Mouse (Mus musculus) forebrain, embryonic 15.5 days (tissue): ENCODE data around the gene Mgst3. TPM values are rescaled to one million over a fixed set of nuclear protein-coding genes. Genes with fewer than 3 reads are reported as not detected.
"Not testable (repeated sequence)": the region's sequence is repeated elsewhere in the genome, so short reads cannot be mapped to it uniquely, and the experiment has no call there.

Experiments used
- ATAC-seq: fragments of 200-750 bp; cut with Nextera tagmentation; replicated peaks from 2 replicates; pipeline ENCODE4 v1.8.0; 2017; ENCODE audit warnings: mild to moderate bottlenecking, moderate TSS enrichment, moderate library complexity
- H3K27ac ChIP-seq: fragments of 300-500 bp; sonication (generic); replicated peaks from 2 replicates; pipeline ENCODE4 v1.5.1; 2015; ENCODE audit warnings: mild to moderate bottlenecking, inconsistent platforms
- H3K27me3 ChIP-seq: fragments of 300-500 bp; sonication (generic); 2 replicates; pipeline ENCODE4 v1.6.1; 2015; ENCODE audit warnings: inconsistent platforms
- H3K36me3 ChIP-seq: fragments of 300-500 bp; sonication (generic); 2 replicates; pipeline ENCODE4 v1.6.1; 2015; ENCODE audit warnings: mild to moderate bottlenecking, inconsistent platforms
- H3K4me1 ChIP-seq: fragments of 300-500 bp; sonication (generic); 2 replicates; pipeline ENCODE4 v1.6.1; 2015; ENCODE audit warnings: inconsistent platforms
- H3K4me2 ChIP-seq: fragments of 300-500 bp; sonication (generic); replicated peaks from 2 replicates; pipeline ENCODE4 v1.6.1; 2015; ENCODE audit warnings: mild to moderate bottlenecking, inconsistent platforms
- H3K4me3 ChIP-seq: fragments of 300-500 bp; sonication (generic); 2 replicates; pipeline ENCODE4 v1.5.1; 2015; ENCODE audit warnings: mild to moderate bottlenecking, inconsistent platforms
- H3K9ac ChIP-seq: fragments of 300-500 bp; sonication (generic); replicated peaks from 2 replicates; pipeline ENCODE4 v1.6.1; 2015; ENCODE audit warnings: mild to moderate bottlenecking, inconsistent platforms
- H3K9me3 ChIP-seq: fragments of 300-500 bp; sonication (generic); 2 replicates; pipeline ENCODE4 v1.6.1; 2016; ENCODE audit warnings: inconsistent platforms
- WGBS: fragments of 180-500 bp; shearing (Covaris S2); methylation state at CpG from one replicate; pipeline ENCODE4 v1.1.7; 2015; ENCODE audit warnings: mixed read lengths; 5-methylcytosine and 5-hydroxymethylcytosine counted together
- polyA plus RNA-seq: library from polyadenylated mRNA; unstranded; fragments of >200 nt; fragmentation: Nextera tagmentation; extraction: Ambion mirVana; gene quantifications from 2 replicates; pipeline ENCODE4 v1.2.1, GENCODE M21; 2015

Mgst3 gene
- polyA plus RNA-seq, 1 experiment from 2014 or later = 95.3 TPM

DNA sequence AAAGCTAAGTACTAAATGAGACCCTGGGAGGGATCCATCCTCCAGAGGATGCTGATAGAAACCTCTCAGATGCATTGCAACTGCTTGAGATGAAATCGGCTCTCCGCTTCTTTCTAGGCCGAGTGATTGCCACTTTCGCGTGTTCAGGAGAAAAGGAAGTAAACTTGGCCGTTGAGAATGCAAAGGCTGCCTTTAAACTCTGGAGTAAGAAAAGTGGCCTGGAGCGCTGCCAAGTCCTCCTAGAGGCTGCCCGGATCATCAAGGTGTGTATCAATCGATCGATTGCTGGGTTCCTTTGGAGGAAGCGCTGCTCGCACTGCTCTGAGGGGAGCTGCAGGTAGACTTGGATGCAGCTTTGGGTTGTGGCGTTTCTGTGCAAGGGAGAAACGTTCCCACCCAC is 41.2 kb downstream of the Mgst3 start:
- WGBS = 87% methylated on average over 14 of the region's 14 CpGs
- Histone ChIP-seq H3K9ac (no peak overlapping the region), H3K4me3 (no peak overlapping the region), H3K36me3 (peaks cover 13% of the 10 kb centered on the region), H3K4me1 (peaks cover 8% of the 10 kb centered on the region; the same call in 1 of the 2 replicates), H3K9me3 (no peaks in the 10 kb centered on the region), H3K27ac (no peak overlapping the region), H3K4me2 (no peak overlapping the region), H3K27me3 (no peaks in the 10 kb centered on the region)
- ATAC-seq = no peak

DNA sequence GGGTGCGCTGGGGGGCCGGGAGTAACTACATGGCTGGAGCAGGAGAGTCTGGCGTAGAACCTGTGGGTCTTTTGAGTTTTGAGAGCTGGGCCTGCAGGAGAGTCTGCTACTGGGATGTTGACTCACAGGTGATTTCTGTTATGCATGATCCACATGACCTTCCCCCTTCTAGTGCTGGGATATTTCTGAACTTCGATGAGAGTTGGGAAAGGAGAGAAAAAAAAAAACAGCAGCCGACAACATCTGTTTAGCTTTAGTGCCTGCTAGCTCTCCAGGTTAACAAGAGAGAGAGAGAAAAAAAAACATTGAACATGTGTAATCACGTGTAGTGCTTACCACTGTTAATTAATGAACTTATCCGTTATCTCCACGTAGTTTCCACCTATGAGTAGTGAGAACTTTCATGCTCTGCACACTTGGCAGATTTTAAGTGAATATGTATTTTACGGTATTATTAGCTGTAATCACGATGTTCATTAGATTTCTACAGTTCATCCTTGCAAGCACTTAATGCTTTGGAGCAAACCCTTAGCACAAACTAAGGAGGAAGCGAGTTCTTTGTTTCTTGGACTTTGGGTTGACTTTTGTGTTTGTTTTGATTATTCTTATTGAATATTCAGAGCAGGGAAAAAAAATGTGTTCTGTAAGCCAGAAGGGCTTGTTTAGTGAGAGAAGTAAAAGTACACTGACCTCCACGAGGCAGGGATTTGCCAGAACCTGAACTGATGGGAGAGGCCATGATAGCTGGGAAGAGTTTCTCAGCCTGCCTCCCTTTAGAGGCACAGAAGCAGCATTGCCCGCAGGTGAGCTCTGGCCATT is 42.8 kb downstream of the Mgst3 start:
- ATAC-seq = no peak; the same call in 1 of the 2 replicates
- H3K4me3 ChIP-seq = peak overlapping the region; percentile 69
- peak overlapping the region; percentile 69 for H3K9ac ChIP-seq
- H3K9me3 ChIP-seq = no peaks in the 10 kb centered on the region
- peaks cover 2% of the 10 kb centered on the region; the same call in 1 of the 2 replicates for H3K36me3 ChIP-seq
- no peaks in the 10 kb centered on the region for H3K27me3 ChIP-seq
- WGBS = 28% methylated on average over 13 of the region's 13 CpGs
- H3K27ac ChIP-seq = no peak overlapping the region; the same call in 1 of the 2 replicates
- H3K4me1 ChIP-seq = peaks cover 8% of the 10 kb centered on the region; the same call in 1 of the 2 replicates
- H3K4me2 ChIP-seq = peak overlapping the region; percentile 72

DNA sequence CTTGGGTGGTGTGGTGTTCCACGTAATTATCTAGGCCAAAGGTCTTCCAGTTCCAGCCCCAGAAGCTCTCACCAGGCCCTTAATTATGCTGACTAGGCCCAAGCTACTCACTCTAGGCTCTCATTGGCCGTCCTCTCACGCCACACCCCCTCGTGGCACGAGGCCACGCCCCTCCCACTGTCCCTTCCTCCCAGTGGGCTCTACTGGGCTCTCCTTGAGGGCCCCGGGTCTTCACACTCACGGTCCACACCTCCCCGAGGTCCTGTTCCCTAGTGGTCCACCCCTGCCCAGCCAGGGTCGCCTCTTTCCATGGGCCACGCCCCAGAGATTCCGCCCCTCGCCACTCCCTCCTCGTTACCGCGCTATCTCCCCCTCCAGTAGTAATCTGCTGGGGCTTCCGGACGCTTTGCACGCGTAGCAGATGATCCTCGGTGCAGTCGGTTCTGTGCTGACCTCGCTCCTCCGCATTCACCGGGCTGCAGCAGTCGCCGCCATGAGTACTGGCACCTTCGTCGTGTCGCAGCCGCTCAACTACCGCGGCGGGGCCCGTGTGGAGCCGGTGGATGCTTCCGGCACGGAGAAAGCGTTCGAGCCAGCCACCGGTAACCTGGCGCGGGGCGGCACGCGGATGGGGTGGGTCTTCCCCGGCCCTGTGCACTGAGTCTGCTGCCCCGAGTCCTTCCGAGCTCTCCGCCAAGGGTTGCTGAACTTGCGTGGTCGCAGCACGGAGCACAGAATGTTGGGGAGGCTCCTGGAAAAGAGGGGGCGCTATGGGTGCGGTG is 43.6 kb downstream of the Mgst3 start, which contains the start of gene Aldh9a1:
Gene Aldh9a1 (plus strand): TSS at position 177 of the 782 bp plus-strand sequence.
- Histone ChIP-seq H3K27me3 (no peaks in the 10 kb centered on the region), H3K4me3 (peak within 1 kb of the TSS; percentile 69), H3K27ac (peak within 1 kb of the TSS; percentile 69), H3K9ac (peak within 1 kb of the TSS; percentile 69), H3K36me3 (peaks cover 2% of the 10 kb centered on the region; the same call in 1 of the 2 replicates), H3K4me2 (peak within 1 kb of the TSS; percentile 72), H3K9me3 (no peaks in the 10 kb centered on the region), H3K4me1 (peaks cover 8% of the 10 kb centered on the region; the same call in 1 of the 2 replicates)
- ATAC-seq = peak; percentile 99
- under 1% methylated on average over 55 of the region's 55 CpGs for WGBS

DNA sequence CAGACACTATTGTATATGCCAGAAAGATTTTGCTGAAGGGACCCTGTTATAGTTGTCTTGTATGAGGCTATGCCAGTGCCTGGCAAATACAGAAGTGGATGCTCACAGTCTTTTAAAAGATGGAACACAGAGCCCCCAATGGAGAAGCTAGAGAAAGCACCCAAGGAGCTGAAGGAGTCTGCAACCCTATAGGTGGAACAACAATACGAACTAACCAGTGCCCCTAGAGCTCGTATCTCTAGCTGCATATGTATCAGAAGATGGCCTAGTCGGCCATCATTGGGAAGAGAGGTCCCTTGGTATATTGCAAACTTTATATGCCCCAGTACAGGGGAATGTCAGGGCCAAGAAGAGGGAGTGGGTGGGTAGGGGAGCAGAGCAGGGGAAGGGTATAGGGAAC is 44.4 kb downstream of the Mgst3 start:
- H3K27ac ChIP-seq, H3K4me2 ChIP-seq, H3K9ac ChIP-seq, H3K27me3 ChIP-seq, H3K4me3 ChIP-seq, H3K4me1 ChIP-seq, ATAC-seq, H3K9me3 ChIP-seq, H3K36me3 ChIP-seq: not testable (repeated sequence)
- WGBS = 65% methylated on average over 3 of the region's 3 CpGs

DNA sequence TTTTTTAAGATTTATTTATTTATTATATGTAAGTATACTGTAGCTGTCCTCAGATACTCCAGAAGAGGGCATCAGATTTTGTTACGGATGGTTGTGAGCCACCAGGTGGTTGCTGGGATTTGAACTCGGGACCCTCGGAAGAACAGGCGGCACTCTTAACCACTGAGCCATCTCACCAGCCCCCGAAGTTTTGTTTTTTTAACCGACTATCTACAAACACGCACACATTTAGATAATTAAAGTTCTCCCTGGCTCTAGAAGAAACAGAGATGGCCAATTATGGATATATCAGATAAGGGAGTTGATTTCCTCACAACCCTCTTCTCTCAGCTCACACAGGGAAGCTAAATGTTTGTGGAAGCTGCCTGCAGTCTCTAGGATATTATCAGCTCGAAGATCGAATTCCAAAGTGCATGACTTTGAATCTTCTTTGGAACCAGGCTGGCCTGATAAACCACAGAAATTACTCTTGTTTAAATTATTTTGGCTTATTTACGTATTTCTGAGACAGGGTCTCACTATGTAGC is 47.6 kb downstream of the Mgst3 start:
- not testable (repeated sequence) for ATAC-seq, H3K36me3 ChIP-seq, H3K27ac ChIP-seq, H3K4me2 ChIP-seq, H3K9me3 ChIP-seq, H3K27me3 ChIP-seq, H3K4me3 ChIP-seq, H3K4me1 ChIP-seq, H3K9ac ChIP-seq
- WGBS = 95% methylated on average over 10 of the region's 10 CpGs

DNA sequence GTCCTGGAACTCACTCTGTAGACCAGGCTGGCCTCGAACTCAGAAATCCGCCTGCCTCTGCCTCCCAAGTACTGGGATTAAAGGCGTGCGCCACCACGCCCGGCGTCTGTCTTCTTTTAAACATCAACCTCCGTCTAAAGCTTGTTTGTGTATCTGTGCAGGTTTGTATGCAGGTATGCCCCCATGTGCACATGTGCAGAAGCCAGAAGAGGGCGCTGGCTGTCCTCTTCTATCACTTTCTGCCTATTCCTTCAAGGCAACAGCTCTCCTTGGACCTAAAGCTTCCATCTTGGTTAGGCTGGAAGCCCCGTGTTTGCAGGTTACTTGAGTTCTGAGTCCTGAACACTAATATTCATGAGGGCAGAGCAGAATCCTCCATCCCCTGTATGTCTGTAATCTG is 50.8 kb downstream of the Mgst3 start:
- H3K27ac ChIP-seq = no peak overlapping the region
- ATAC-seq = no peak
- H3K27me3 ChIP-seq = peaks cover 7% of the 10 kb centered on the region; the same call in 1 of the 2 replicates
- no peak overlapping the region for H3K9ac ChIP-seq
- H3K4me2 ChIP-seq = no peak overlapping the region
- H3K9me3 ChIP-seq = no peaks in the 10 kb centered on the region
- H3K4me1 ChIP-seq = peaks cover 12% of the 10 kb centered on the region; the same call in 1 of the 2 replicates
- H3K4me3 ChIP-seq = no peak overlapping the region
- 90% methylated on average over 10 of the region's 10 CpGs for WGBS
- H3K36me3 ChIP-seq = no peaks in the 10 kb centered on the region

DNA sequence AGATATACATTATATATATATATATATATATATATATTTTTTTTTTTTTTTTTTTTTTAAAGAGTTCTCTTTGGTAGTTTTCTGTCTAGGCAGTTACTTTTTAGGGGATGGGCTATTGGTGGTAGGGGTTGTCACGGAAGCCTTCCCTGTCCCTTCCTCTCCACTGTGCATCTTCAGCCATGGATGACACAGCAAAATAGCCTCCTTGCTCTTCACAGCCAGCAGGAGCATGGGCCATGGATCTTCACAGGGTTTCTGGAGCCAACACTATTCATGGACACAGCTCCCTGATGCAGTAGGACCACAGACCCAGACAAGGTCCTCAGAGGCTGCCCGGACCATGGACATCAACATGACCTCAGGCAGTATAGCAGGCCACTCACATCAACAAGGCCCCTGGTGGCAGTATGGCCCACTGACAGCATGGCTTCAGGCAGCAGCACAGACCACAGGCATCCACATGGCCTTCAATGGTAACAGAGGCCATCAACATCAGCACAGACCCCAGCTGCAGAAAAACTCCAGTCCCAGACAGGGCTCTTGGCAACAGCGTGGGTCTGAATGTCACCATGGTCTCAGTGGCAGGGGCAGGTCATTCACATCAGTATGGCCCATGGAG is 52.6 kb downstream of the Mgst3 start:
- 94% methylated on average over 3 of the region's 3 CpGs for WGBS
- ATAC-seq = no peak
- peak overlapping the region; percentile 81; the same call in 1 of the 2 replicates for H3K4me2 ChIP-seq

DNA sequence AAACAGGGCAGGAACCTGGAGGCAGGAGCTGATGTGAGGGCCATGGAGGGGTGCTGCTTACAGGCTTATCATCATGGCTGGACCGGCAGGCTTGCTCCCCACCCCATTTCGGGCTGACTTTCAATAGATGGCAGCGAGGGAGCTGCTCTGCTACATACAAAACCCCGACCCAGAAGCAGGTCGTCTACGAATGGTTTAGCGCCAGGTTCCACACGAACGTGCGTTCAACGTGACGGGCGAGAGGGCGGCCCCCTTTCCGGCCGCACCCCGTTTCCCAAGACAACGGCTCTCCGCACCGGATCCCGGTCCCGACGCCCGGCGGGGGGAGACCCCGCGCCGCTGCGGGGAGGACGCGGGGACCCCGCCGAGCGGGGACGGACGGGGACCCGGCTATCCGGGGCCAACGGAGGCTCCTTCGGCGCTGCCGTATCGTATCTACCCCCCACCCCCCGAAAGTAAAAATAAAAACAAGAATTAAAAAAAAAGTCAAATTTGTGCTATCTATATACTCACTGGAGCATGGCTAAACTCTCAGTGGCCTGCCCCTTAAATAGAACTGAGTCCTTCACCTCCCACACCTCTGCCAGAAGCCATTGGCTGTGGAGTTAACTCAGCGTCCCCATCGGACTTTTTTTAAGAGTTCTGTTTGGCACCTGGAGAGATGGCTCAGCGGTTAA is 53.4 kb downstream of the Mgst3 start:
- peaks cover 7% of the 10 kb centered on the region; the same call in 1 of the 2 replicates for H3K27me3 ChIP-seq
- H3K27ac ChIP-seq = no peak overlapping the region; the same call in 1 of the 2 replicates
- 2% methylated on average over 47 of the region's 47 CpGs for WGBS
- no peaks in the 10 kb centered on the region for H3K36me3 ChIP-seq
- H3K4me2 ChIP-seq = peak overlapping the region; percentile 81
- H3K4me3 ChIP-seq = peak overlapping the region; percentile 46
- H3K9ac ChIP-seq = peak overlapping the region; percentile 51
- peaks cover 12% of the 10 kb centered on the region; the same call in 1 of the 2 replicates for H3K4me1 ChIP-seq
- no peaks in the 10 kb centered on the region for H3K9me3 ChIP-seq
- ATAC-seq = peak; percentile 57; the same call in 1 of the 2 replicates

More for the DNA sequence above, 52.6 kb downstream of the Mgst3 start:
- Histone ChIP-seq H3K9me3 (no peaks in the 10 kb centered on the region), H3K27me3 (peaks cover 7% of the 10 kb centered on the region; the same call in 1 of the 2 replicates), H3K9ac (no peak overlapping the region), H3K27ac (no peak overlapping the region), H3K4me1 (peaks cover 12% of the 10 kb centered on the region; the same call in 1 of the 2 replicates), H3K36me3 (no peaks in the 10 kb centered on the region), H3K4me3 (no peak overlapping the region; the same call in 1 of the 2 replicates)

DNA sequence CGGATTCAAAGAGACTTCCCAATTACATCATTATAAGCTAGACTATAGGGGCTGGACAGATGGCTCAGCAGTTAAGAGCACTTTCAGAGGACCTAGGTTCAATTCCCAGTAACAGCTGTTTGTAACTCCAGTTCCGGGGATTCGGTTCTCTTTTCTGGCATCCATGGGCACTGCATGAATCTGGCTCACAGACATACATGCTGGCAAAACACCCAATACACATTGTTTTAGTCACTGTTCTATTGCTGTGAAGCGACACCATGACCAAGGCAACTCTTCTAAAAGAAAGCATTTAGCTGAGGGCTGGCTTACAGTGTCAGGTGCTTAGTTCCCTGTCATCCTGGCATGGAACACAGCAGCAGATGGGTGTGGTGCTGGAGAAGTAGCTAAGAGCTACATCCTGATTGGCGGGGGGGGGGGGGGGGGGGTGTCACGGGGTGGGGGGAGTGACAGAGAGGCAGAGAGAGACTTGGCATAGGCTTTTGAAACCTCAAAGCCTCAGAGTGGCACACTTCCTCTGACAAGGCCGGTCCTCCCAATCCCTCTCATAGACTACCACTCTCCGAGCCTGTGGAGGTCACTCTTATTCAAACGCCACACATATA is 54.4 kb downstream of the Mgst3 start:
- WGBS = 49% methylated on average over 9 of the region's 9 CpGs
- H3K9ac ChIP-seq = no peak overlapping the region
- ATAC-seq = peak; percentile 62
- H3K27me3 ChIP-seq = peaks cover 7% of the 10 kb centered on the region; the same call in 1 of the 2 replicates
- H3K4me1 ChIP-seq = peaks cover 12% of the 10 kb centered on the region; the same call in 1 of the 2 replicates
- H3K4me2 ChIP-seq = no peak overlapping the region; the same call in 1 of the 2 replicates
- no peaks in the 10 kb centered on the region for H3K9me3 ChIP-seq
- H3K27ac ChIP-seq = no peak overlapping the region
- H3K4me3 ChIP-seq = no peak overlapping the region
- H3K36me3 ChIP-seq = no peaks in the 10 kb centered on the region

DNA sequence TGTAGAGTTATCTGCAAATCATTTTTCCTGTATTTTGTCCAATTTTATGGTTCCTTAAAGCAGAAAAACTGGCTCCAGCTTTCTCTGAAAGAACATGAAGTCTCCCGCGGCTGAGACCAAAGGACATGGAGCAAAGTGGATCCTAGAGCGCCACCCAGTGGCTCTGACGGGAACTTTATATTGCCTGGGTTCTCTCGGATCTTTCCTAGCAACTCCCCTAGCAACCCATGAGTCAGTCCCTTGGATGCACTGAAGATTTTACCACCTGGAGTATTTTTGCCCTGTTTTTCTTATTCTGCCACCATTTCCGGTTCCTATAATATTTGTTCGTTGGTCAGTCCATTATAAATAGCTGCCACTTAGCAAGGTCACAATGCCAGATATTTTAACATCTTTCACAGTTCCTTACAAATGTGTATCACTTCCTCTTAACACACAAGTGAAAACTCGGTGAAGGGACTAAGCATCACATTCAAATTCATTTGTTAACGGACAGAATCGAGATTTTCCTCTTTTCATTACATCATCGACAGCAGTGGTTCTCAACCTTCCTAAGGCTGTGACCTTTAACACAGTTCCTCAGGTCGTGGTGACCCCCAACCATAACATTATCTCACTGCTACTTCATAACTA is 56.1 kb downstream of the Mgst3 start:
- H3K9me3 ChIP-seq = no peaks in the 10 kb centered on the region
- no peak overlapping the region for H3K27ac ChIP-seq
- H3K4me3 ChIP-seq = no peak overlapping the region
- no peak overlapping the region for H3K4me2 ChIP-seq
- ATAC-seq = 0 out of 2 replicates have a peak, but pooled peaks have one; percentile 53
- no peak overlapping the region for H3K9ac ChIP-seq
- 0 out of 2 replicates have a peak, but pooled peaks cover 7% of the 10 kb centered on the region for H3K36me3 ChIP-seq
- H3K27me3 ChIP-seq = peaks cover 7% of the 10 kb centered on the region; the same call in 1 of the 2 replicates
- peaks cover 12% of the 10 kb centered on the region; the same call in 1 of the 2 replicates for H3K4me1 ChIP-seq
- 24% methylated on average over 12 of the region's 12 CpGs for WGBS
